Mouse (Mus musculus) cerebellum, adult 2 months (tissue): ENCODE data around the gene Arhgap33. TPM values are rescaled to one million over a fixed set of nuclear protein-coding genes. Genes with fewer than 3 reads are reported as not detected.
"Not testable (repeated sequence)": the region's sequence is repeated elsewhere in the genome, so short reads cannot be mapped to it uniquely, and the experiment has no call there.

ENCODE experiments used
- DNase-seq, 2 experiments: peaks; one replicate each; pipeline ENCODE4 v3.0.0; 2021
- H3K27ac ChIP-seq: fragments of 200-500 bp; 2 replicates; pipeline ENCODE4 v1.5.1; 2012; ENCODE audit warnings: low read length, control low read depth, inconsistent platforms; ENCODE audit not compliant: insufficient read depth
- H3K27me3 ChIP-seq: fragments of 200-500 bp; 2 replicates; pipeline ENCODE4 v1.6.1; 2012; ENCODE audit warnings: inconsistent platforms, mild to moderate bottlenecking, low read length, moderate library complexity; ENCODE audit not compliant: control insufficient read depth, insufficient read depth
- H3K4me1 ChIP-seq: fragments of 200-500 bp; 2 replicates; pipeline ENCODE4 v1.6.1; 2011; ENCODE audit warnings: low read length; ENCODE audit not compliant: control insufficient read depth, insufficient read depth
- H3K4me3 ChIP-seq: fragments of 200-500 bp; replicated peaks from 2 replicates; pipeline ENCODE3; 2011; ENCODE audit warnings: mild to moderate bottlenecking, low read depth, low read length, control low read depth; ENCODE audit not compliant: insufficient read depth
- CTCF ChIP-seq: fragments of 200-500 bp; IDR thresholded peaks from 2 replicates; pipeline ENCODE4 v1.5.1; 2011; ENCODE audit warnings: low read depth, mild to moderate bottlenecking, control low read depth, low read length, moderate library complexity, borderline replicate concordance; ENCODE audit not compliant: insufficient read depth
- POLR2A ChIP-seq: fragments of 200-500 bp; IDR thresholded peaks from 2 replicates; pipeline ENCODE4 v1.6.1; 2011; ENCODE audit warnings: low read length, control low read depth, borderline replicate concordance; ENCODE audit not compliant: insufficient read depth
- WGBS: fragments of 180-500 bp; shearing (Covaris S2); methylation state at CpG from one replicate; pipeline ENCODE4 v1.1.7; 2018; 5-methylcytosine and 5-hydroxymethylcytosine counted together
- polyA plus RNA-seq: library from polyadenylated mRNA; depleted of rRNA; stranded (reverse); fragments of >200 nt; gene quantifications from 2 replicates; pipeline ENCODE4 v1.2.3, GENCODE M21; 2012

Gene Arhgap33
- polyA plus RNA-seq, 1 experiment: 38.5 TPM

DNA sequence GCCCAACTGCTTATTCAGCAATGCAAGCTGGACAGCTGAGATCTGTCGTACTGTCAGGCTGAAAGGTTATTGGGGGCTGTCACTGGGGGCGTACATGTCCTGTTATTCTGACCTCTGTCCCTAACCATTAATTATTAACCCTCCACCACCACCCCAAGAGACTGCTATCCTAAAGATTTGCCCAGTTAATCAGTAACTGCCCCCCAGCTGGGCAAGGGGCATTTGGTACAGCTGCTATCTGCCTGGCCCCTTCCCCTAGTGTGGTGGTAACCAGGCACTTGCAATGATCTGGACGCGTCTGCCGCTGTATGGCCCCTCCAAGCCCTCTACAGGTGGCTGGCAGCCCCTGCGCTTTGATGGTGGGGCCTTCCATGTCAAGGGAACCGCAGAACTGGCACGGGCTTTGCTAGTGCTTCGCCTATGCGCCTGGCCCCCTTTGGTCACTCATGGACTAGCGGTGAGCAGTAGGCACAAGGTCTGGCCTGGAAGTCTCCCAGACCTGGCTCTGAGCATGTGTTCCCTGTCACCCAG is 41.4 kb downstream of the Arhgap33 start, which contains the start of gene Prodh2:
Prodh2 (plus strand) TSS at position 222 of the 531 bp plus-strand sequence.
- Histone ChIP-seq H3K27ac (no peak within 1 kb of the TSS), H3K27me3 (no peaks in the 10 kb centered on the region), H3K4me3 (no peak within 1 kb of the TSS), H3K4me1 (no peaks in the 10 kb centered on the region)
- no peak for DNase-seq
- TF ChIP-seq POLR2A: no peak
- TF ChIP-seq CTCF: no peak
- 57% methylated on average over 11 of the region's 11 CpGs for WGBS

DNA sequence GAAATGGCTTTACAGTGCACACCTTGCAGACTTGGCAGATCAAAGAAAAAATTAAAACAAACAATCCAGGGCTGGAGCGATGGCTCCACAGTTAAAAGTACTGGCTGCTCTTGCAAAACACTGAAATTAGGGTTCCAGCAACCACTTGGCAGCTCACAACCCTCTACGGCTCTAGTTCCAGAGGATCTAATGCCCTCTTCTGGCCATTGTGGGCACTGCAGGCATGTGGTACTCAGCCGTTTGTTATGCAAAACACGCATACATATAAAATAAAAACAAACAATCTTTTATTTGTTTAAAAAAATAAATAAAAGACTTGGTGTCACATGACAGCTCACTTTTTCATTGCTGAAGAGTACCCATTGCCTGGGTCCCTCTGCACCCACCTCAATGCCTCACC is 42.1 kb downstream of the Arhgap33 start:
- no peaks in the 10 kb centered on the region for H3K4me1 ChIP-seq
- no peak overlapping the region for H3K27ac ChIP-seq
- 9% methylated on average over 4 of the region's 4 CpGs for WGBS
- H3K27me3 ChIP-seq: no peaks in the 10 kb centered on the region
- no peak overlapping the region for H3K4me3 ChIP-seq
- TF ChIP-seq POLR2A (no peak), CTCF (peak; percentile 84)
- DNase-seq: peak; percentile 78 to 88

DNA sequence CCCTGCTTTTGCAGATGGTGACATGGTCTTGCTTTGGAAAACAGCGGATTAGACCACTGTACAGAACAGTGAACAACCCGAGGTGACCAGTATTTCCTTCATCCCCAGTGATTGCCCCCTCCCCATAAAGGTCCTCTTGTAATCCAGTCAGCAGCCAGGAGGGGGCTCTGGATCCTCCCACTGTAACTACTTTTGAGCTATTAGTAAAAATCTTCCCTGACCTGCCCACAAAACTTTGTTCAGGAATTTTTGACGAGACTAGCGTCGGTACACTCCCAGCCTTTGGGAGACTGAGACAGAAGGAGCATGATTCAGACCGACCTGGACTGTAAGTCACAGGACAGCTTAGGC is 43.9 kb downstream of the Arhgap33 start:
- H3K27ac ChIP-seq: no peak overlapping the region
- no peak overlapping the region for H3K4me3 ChIP-seq
- no peaks in the 10 kb centered on the region for H3K4me1 ChIP-seq
- H3K27me3 ChIP-seq: no peaks in the 10 kb centered on the region
- DNase-seq: no peak
- WGBS: 11% methylated on average over 6 of the region's 6 CpGs
- TF ChIP-seq CTCF (no peak), POLR2A (no peak)

DNA sequence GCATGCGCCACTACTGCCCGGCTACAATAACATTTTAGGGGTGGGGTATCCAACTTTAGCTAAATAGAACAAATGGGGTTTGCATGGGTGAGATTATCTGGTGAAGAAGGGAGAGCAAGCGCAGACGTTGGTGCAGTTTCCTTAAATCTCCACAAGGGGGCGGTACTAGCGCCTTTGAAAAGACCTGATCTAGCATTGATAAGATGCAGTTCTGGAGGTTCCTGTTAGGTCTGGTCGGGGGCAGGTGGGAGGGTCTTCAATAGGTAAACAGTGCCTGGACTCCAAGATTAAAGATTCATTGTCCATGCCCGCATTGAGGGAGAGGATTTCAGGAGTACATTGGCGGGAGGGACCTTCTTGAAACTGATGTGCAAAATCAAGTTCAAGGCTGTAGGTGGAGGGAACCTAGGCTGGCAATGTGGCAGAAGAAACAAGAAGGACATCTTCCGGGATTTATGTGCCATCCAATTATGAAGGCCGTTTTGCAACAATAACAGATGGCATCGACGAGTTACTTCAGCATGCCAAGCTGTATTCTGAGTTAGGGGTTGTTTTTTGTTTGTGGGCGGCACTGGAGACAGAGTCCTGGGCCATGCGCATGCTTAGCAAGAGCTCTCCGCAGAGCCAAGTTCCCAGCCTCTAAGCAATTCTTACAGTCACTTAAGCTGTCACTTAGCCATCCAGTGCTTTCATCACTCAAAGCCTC is 44.5 kb downstream of the Arhgap33 start:
- peak; percentile 42 to 62 for DNase-seq
- Histone ChIP-seq H3K27me3 (no peaks in the 10 kb centered on the region), H3K27ac (no peak overlapping the region), H3K4me3 (no peak overlapping the region), H3K4me1 (no peaks in the 10 kb centered on the region)
- 14% methylated on average over 16 of the region's 16 CpGs for WGBS
- peak; percentile 67 for TF ChIP-seq CTCF
- TF ChIP-seq POLR2A: no peak

DNA sequence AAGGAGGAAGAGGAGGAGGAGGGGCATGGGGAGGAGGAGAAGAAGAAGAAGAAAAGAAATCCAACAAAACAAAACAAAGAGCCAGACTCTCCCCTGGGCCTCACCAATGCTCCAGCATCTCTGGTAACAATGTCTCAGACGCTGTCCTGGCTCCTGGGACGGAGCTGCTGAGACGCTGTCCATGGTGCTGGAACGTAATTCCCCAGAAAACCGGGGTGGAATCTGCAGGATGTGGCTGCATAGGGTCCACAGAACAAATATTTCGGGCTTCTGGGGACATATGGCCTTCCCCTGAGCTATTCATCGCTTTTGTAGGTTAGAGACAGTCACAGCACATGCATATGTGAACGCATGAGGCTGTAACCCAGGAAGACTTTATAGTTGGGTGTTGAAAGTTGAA is 50.6 kb downstream of the Arhgap33 start:
- Histone ChIP-seq H3K4me3 (no peak overlapping the region), H3K27ac (no peak overlapping the region), H3K4me1 (no peaks in the 10 kb centered on the region), H3K27me3 (no peaks in the 10 kb centered on the region)
- DNase-seq: no peak
- TF ChIP-seq CTCF (no peak), POLR2A (no peak)
- 59% methylated on average over 8 of the region's 8 CpGs for WGBS

DNA sequence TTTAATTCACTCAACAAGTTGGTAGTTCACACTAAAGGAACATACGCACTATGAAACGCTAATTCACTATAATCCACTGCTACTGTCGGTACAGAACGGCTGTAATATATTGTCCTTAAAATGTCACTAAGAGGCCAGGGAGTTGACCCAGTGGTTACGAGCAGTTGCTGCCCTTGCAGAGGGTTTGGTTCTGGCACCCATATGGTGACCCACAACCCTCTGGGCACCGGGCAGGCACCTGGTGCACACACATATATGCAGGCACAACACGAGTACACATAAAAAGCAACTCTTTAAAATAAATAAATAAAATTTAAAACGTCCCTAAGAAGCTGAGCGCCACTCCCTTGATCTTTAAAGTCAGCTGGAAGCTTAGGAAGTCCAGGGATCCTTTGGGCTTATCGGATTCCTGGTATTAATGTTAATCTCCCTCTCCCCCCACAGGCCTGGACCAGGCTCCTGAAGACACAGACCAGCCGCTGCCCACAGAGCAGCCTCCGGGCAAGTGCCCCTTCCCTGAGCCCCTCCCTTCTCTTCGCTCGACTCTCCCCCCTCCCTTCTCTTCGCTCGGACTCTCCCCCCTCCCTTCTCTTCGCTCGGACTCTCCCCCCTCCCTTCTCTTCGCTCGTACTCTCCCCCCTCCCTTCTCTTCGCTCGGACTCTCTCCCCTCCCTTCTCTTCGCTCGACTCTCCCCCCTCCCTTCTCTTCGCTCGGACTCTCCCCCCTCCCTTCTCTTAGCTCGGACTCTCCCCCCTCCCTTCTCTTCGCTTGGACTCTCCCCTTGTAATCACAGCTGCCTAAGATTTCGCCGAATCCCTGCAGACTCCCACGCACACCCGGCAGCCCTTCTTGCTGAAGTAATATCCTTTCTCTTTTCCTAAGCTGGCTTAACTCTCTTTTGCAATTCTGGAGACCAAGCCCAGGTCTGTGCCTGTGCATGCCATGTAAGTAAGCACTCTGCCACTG is 57.2 kb downstream of the Arhgap33 start:
- peaks cover 2% of the 10 kb centered on the region; the same call in 1 of the 2 replicates for H3K4me1 ChIP-seq
- WGBS: 13% methylated on average over 29 of the region's 32 CpGs
- peak overlapping the region; percentile 90 for H3K4me3 ChIP-seq
- peak; percentile 37 to 42 for DNase-seq
- TF ChIP-seq CTCF (no peak), POLR2A (no peak)
- H3K27me3 ChIP-seq: no peaks in the 10 kb centered on the region
- H3K27ac ChIP-seq: no peak overlapping the region

DNA sequence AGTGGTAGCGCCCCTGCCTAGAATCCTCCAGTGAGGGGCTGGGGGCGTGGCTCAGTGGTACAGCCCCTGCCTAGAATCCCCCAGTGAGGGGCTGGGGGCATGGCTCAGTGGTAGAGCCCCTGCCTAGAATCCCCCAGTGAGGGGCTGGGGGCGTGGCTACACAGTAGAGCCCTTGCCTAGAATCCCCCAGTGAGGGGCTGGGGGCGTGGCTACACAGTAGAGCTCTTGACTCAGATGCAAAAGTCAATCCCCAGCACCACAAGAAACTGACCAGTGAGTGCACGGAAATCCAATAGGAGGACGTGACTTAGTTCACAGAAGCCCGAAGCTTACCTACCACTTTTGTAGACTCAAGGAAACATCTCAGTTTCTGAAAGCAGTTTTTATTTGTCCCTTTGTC is 58.7 kb downstream of the Arhgap33 start:
- H3K27ac ChIP-seq, H3K4me1 ChIP-seq, DNase-seq, H3K4me3 ChIP-seq, H3K27me3 ChIP-seq: not testable (repeated sequence)
- 94% methylated on average over 7 of the region's 7 CpGs for WGBS
